Mouse (Mus musculus): Measurements from ENCODE around the gene Ubap2. TPM values are rescaled to one million over a fixed set of nuclear protein-coding genes. Genes with fewer than 3 reads are reported as not detected.
A peak's percentile ranks its signal among the peaks of the same experiment; 100 is the strongest.

Gene Ubap2
- polyA plus RNA-seq, 1 experiment from 2014 or later, result 54.9 TPM

GRCm38 (mm10) chr4:41195328-41195727 lies 79.6 kb downstream of the Ubap2 start:
- H3K4me1 ChIP-seq, result peaks cover 9% of the 10 kb centered on the region; the same call in 1 of the 2 replicates
- ATAC-seq (replicated peaks), result no peak; the same call in 1 of the 2 replicates
- peaks cover 76% of the 10 kb centered on the region for H3K36me3 ChIP-seq
- H3K27ac ChIP-seq (replicated peaks), result no peak overlapping the region
- no peak overlapping the region for H3K4me3 ChIP-seq
- H3K4me2 ChIP-seq (replicated peaks), result no peak overlapping the region
- H3K27me3 ChIP-seq, result no peaks in the 10 kb centered on the region
- 90% methylated on average over 15 of the region's 15 CpGs for WGBS
- no peaks in the 10 kb centered on the region for H3K9me3 ChIP-seq
- H3K9ac ChIP-seq (replicated peaks), result no peak overlapping the region

GRCm38 (mm10) chr4:41192544-41193512 lies 82.1 kb downstream of the Ubap2 start:
- Histone ChIP-seq H3K27me3 (no peaks in the 10 kb centered on the region), H3K36me3 (peaks cover 71% of the 10 kb centered on the region), H3K4me3 (no peak overlapping the region), H3K9ac (replicated peaks) (no peak overlapping the region), H3K4me1 (peaks cover 9% of the 10 kb centered on the region; the same call in 1 of the 2 replicates), H3K4me2 (replicated peaks) (no peak overlapping the region), H3K9me3 (no peaks in the 10 kb centered on the region), H3K27ac (replicated peaks) (no peak overlapping the region)
- ATAC-seq (replicated peaks), result no peak
- 73% methylated on average over 14 of the region's 14 CpGs for WGBS

GRCm38 (mm10) chr4:41189809-41190208 lies 85.1 kb downstream of the Ubap2 start:
- Histone ChIP-seq H3K4me1 (no peaks in the 10 kb centered on the region), H3K9me3 (no peaks in the 10 kb centered on the region), H3K4me2 (replicated peaks) (no peak overlapping the region), H3K9ac (replicated peaks) (no peak overlapping the region), H3K4me3 (no peak overlapping the region), H3K36me3 (peaks cover 51% of the 10 kb centered on the region), H3K27ac (replicated peaks) (0 out of 2 replicates have a peak overlapping the region, but pooled peaks have one; percentile 29), H3K27me3 (no peaks in the 10 kb centered on the region)
- 92% methylated on average over 2 of the region's 2 CpGs for WGBS
- no peak for ATAC-seq (replicated peaks)

- Histone ChIP-seq H3K4me3 (no peak overlapping the region), H3K9ac (replicated peaks) (no peak overlapping the region), H3K4me1 (no peaks in the 10 kb centered on the region), H3K9me3 (no peaks in the 10 kb centered on the region), H3K27me3 (no peaks in the 10 kb centered on the region), H3K4me2 (replicated peaks) (no peak overlapping the region), H3K36me3 (peaks cover 34% of the 10 kb centered on the region), H3K27ac (replicated peaks) (no peak overlapping the region)
- ATAC-seq (replicated peaks), result peak; percentile 43; the same call in 1 of the 2 replicates
- WGBS, result 80% methylated on average over 15 of the region's 15 CpGs
Measured at GRCm38 (mm10) chr4:41179825-41180725, 94.9 kb downstream of the Ubap2 start.

GRCm38 (mm10) chr4:41174631-41175030 lies 100.3 kb downstream of the Ubap2 start:
- no peaks in the 10 kb centered on the region for H3K9me3 ChIP-seq
- peaks cover 16% of the 10 kb centered on the region for H3K36me3 ChIP-seq
- H3K27ac ChIP-seq (replicated peaks), result no peak overlapping the region
- H3K4me3 ChIP-seq, result no peak overlapping the region
- H3K4me1 ChIP-seq, result 0 out of 2 replicates have a peak, but pooled peaks cover 2% of the 10 kb centered on the region
- ATAC-seq (replicated peaks), result no peak
- H3K27me3 ChIP-seq, result no peaks in the 10 kb centered on the region
- no peak overlapping the region for H3K9ac ChIP-seq (replicated peaks)
- 79% methylated on average over 2 of the region's 2 CpGs for WGBS
- H3K4me2 ChIP-seq (replicated peaks), result no peak overlapping the region

GRCm38 (mm10) chr4:41170970-41171369 lies 104.0 kb downstream of the Ubap2 start:
- no peak overlapping the region for H3K27ac ChIP-seq (replicated peaks)
- peaks cover 14% of the 10 kb centered on the region for H3K36me3 ChIP-seq
- no peak overlapping the region for H3K4me3 ChIP-seq
- H3K4me1 ChIP-seq, result 0 out of 2 replicates have a peak, but pooled peaks cover 7% of the 10 kb centered on the region
- no peak for ATAC-seq (replicated peaks)
- WGBS, result 83% methylated on average over 2 of the region's 2 CpGs
- H3K9ac ChIP-seq (replicated peaks), result no peak overlapping the region
- no peaks in the 10 kb centered on the region for H3K27me3 ChIP-seq
- H3K9me3 ChIP-seq, result no peaks in the 10 kb centered on the region
- no peak overlapping the region for H3K4me2 ChIP-seq (replicated peaks)

- no peaks in the 10 kb centered on the region for H3K27me3 ChIP-seq
- WGBS, result 61% methylated on average over 6 of the region's 6 CpGs
- peaks cover 15% of the 10 kb centered on the region for H3K4me1 ChIP-seq
- peak; percentile 57 for ATAC-seq (replicated peaks)
- H3K36me3 ChIP-seq, result peaks cover 7% of the 10 kb centered on the region
- no peak overlapping the region for H3K4me2 ChIP-seq (replicated peaks)
- H3K4me3 ChIP-seq, result no peak overlapping the region
- no peak overlapping the region for H3K9ac ChIP-seq (replicated peaks)
- no peaks in the 10 kb centered on the region for H3K9me3 ChIP-seq
- H3K27ac ChIP-seq (replicated peaks), result peak overlapping the region; percentile 67
Measured at GRCm38 (mm10) chr4:41165693-41166475, 109.1 kb downstream of the Ubap2 start.

- peaks cover 15% of the 10 kb centered on the region for H3K4me1 ChIP-seq
- H3K9ac ChIP-seq (replicated peaks), result no peak overlapping the region
- H3K36me3 ChIP-seq, result peaks cover 7% of the 10 kb centered on the region
- no peaks in the 10 kb centered on the region for H3K27me3 ChIP-seq
- H3K9me3 ChIP-seq, result no peaks in the 10 kb centered on the region
- peak overlapping the region; percentile 67 for H3K27ac ChIP-seq (replicated peaks)
- no peak for ATAC-seq (replicated peaks)
- H3K4me2 ChIP-seq (replicated peaks), result no peak overlapping the region
- WGBS, result 14% methylated on average over 2 of the region's 2 CpGs
- no peak overlapping the region for H3K4me3 ChIP-seq
Measured at GRCm38 (mm10) chr4:41164974-41165373, 110.0 kb downstream of the Ubap2 start.

- Histone ChIP-seq H3K27ac (replicated peaks) (no peak overlapping the region), H3K4me3 (no peak overlapping the region), H3K4me2 (replicated peaks) (no peak overlapping the region), H3K9ac (replicated peaks) (no peak overlapping the region), H3K4me1 (peaks cover 12% of the 10 kb centered on the region), H3K9me3 (no peaks in the 10 kb centered on the region), H3K27me3 (no peaks in the 10 kb centered on the region), H3K36me3 (no peaks in the 10 kb centered on the region)
- WGBS, result 94% methylated on average over 3 of the region's 3 CpGs
- no peak for ATAC-seq (replicated peaks)
Measured at GRCm38 (mm10) chr4:41161232-41161631, 113.7 kb downstream of the Ubap2 start.

- no peaks in the 10 kb centered on the region for H3K27me3 ChIP-seq
- no peaks in the 10 kb centered on the region for H3K4me1 ChIP-seq
- H3K9me3 ChIP-seq, result no peaks in the 10 kb centered on the region
- 100% methylated on average over 1 of the region's 1 CpGs for WGBS
- H3K27ac ChIP-seq (replicated peaks), result no peak overlapping the region
- no peak overlapping the region for H3K9ac ChIP-seq (replicated peaks)
- no peak overlapping the region for H3K4me2 ChIP-seq (replicated peaks)
- no peak overlapping the region for H3K4me3 ChIP-seq
- no peaks in the 10 kb centered on the region for H3K36me3 ChIP-seq
- ATAC-seq (replicated peaks), result no peak
Measured at GRCm38 (mm10) chr4:41158251-41158650, 116.7 kb downstream of the Ubap2 start.

GRCm38 (mm10) chr4:41156961-41157360 lies 118.0 kb downstream of the Ubap2 start:
- 0 out of 2 replicates have a peak, but pooled peaks cover 5% of the 10 kb centered on the region for H3K4me1 ChIP-seq
- H3K36me3 ChIP-seq, result no peaks in the 10 kb centered on the region
- no peak overlapping the region for H3K4me2 ChIP-seq (replicated peaks)
- H3K9me3 ChIP-seq, result no peaks in the 10 kb centered on the region
- no peaks in the 10 kb centered on the region for H3K27me3 ChIP-seq
- H3K4me3 ChIP-seq, result no peak overlapping the region
- no peak for ATAC-seq (replicated peaks)
- WGBS, result 88% methylated on average over 9 of the region's 9 CpGs
- H3K27ac ChIP-seq (replicated peaks), result no peak overlapping the region
- no peak overlapping the region for H3K9ac ChIP-seq (replicated peaks)

Measured in forebrain, embryonic 15.5 days (tissue).